Comparison of ENCODE assay signal across 23 mouse cellular contexts in genomic region chr2:165828770-165829169, GRCm38 (mm10).
DNase-seq lines count a peak whose midpoint lies in the region; ATAC-seq and TF ChIP-seq lines count a peak whose summit lies in the region.
"Had no signal": no experiment of that assay in that cellular context is flagged by ENCODE, and none has a peak within 500 bp of the region (broad histone marks: within the 10 kb centered on the region; RNA-seq: fewer than 3 reads in every experiment).

No protein-coding gene starts in this region.

- no peaks in the 10 kb centered on the region; the same call in 1 of the 2 replicates for H3K27me3 ChIP-seq in forebrain, embryonic 13.5 days
- no peaks in the 10 kb centered on the region for H3K27me3 ChIP-seq in forebrain, embryonic 11.5 days (ENCODE audit: control insufficient read depth, insufficient read depth, low read length)
- no peaks in the 10 kb centered on the region for H3K27me3 ChIP-seq in kidney, adult 2 months (replicated peaks; ENCODE audit: control insufficient read depth, insufficient read depth, low read length)
- no peaks in the 10 kb centered on the region for H3K27me3 ChIP-seq in embryonic facial prominence, embryonic 14.5 days (replicated peaks; ENCODE audit: control insufficient read depth, insufficient read depth, low read length)
- no peaks in the 10 kb centered on the region for H3K27me3 ChIP-seq in liver, postnatal 0 days (ENCODE audit: insufficient read depth, low read length)
- H3K27me3 ChIP-seq: intestine, embryonic 15.5 days; limb, embryonic 13.5 days; liver, embryonic 12.5 days; midbrain, embryonic 13.5 days; neural tube, embryonic 12.5 days had no signal

- H3K9me3 ChIP-seq in forebrain, embryonic 13.5 days (replicated peaks) = no peaks in the 10 kb centered on the region
- no peaks in the 10 kb centered on the region for H3K9me3 ChIP-seq in forebrain, embryonic 11.5 days (ENCODE audit: control insufficient read depth, low read length)
- no peaks in the 10 kb centered on the region for H3K9me3 ChIP-seq in embryonic facial prominence, embryonic 14.5 days (ENCODE audit: control insufficient read depth, low read length)
- H3K9me3 ChIP-seq in liver, postnatal 0 days (ENCODE audit: low read length) = no peaks in the 10 kb centered on the region
- H3K9me3 ChIP-seq: heart, embryonic 10.5 days; intestine, embryonic 15.5 days; limb, embryonic 13.5 days; liver, embryonic 12.5 days; midbrain, embryonic 13.5 days; neural tube, embryonic 12.5 days had no signal

- no peak overlapping the region for H3K4me3 ChIP-seq in forebrain, embryonic 13.5 days
- H3K4me3 ChIP-seq in forebrain, embryonic 11.5 days (ENCODE audit: low read depth, low read length) = no peak overlapping the region
- no peak overlapping the region for H3K4me3 ChIP-seq in kidney, adult 2 months (ENCODE audit: insufficient read depth, low read depth, low read length)
- H3K4me3 ChIP-seq in embryonic facial prominence, embryonic 14.5 days (ENCODE audit: low read depth, low read length) = no peak overlapping the region
- no peak overlapping the region for H3K4me3 ChIP-seq in liver, postnatal 0 days (ENCODE audit: low read depth, low read length)
- H3K4me3 ChIP-seq: heart, embryonic 10.5 days; intestine, embryonic 15.5 days; limb, embryonic 13.5 days; liver, embryonic 12.5 days; midbrain, embryonic 13.5 days; neural tube, embryonic 12.5 days had no signal

- H3K36me3 ChIP-seq in forebrain, embryonic 13.5 days (ENCODE audit: poor library complexity, severe bottlenecking) = peaks cover 91% of the 10 kb centered on the region
- peaks cover 2% of the 10 kb centered on the region; the same call in 1 of the 2 replicates for H3K36me3 ChIP-seq in forebrain, embryonic 11.5 days (ENCODE audit: control insufficient read depth, insufficient read depth, low read length)
- H3K36me3 ChIP-seq in kidney, adult 2 months (ENCODE audit: control insufficient read depth, insufficient read depth, low read length) = peaks cover 12% of the 10 kb centered on the region
- H3K36me3 ChIP-seq in embryonic facial prominence, embryonic 14.5 days (ENCODE audit: control insufficient read depth, insufficient read depth, low read length) = peaks cover 97% of the 10 kb centered on the region
- H3K36me3 ChIP-seq in liver, postnatal 0 days (replicated peaks; ENCODE audit: insufficient read depth, low read length) = peaks cover 84% of the 10 kb centered on the region

- TF ChIP-seq EP300 in liver, postnatal 0 days (IDR thresholded peaks at IDR 0.05; ENCODE audit: low read depth) = no peak

- no peak for TF ChIP-seq CTCF in kidney, adult 2 months (conservative IDR thresholded peaks at IDR 0.05; ENCODE audit: insufficient read depth, insufficient read length, low read depth, low read length)
- no peak for TF ChIP-seq CTCF in liver, postnatal 0 days (IDR thresholded peaks at IDR 0.05; ENCODE audit: low read depth)

- peak overlapping the region; percentile 27; the same call in 1 of the 2 replicates for H3K27ac ChIP-seq in forebrain, embryonic 13.5 days
- H3K27ac ChIP-seq in forebrain, embryonic 11.5 days (ENCODE audit: low read depth, low read length) = no peak overlapping the region
- peak overlapping the region; percentile 41; the same call in 1 of the 2 replicates for H3K27ac ChIP-seq in kidney, adult 2 months (ENCODE audit: insufficient read depth, low read depth, low read length)
- H3K27ac ChIP-seq in embryonic facial prominence, embryonic 14.5 days (replicated peaks; ENCODE audit: low read depth, low read length) = peak overlapping the region; percentile 13; the same call in 1 of the 2 replicates
- no peak overlapping the region for H3K27ac ChIP-seq in liver, postnatal 0 days (ENCODE audit: low read depth)
- H3K27ac ChIP-seq: heart, embryonic 10.5 days; intestine, embryonic 15.5 days; liver, embryonic 12.5 days; neural tube, embryonic 12.5 days had no signal

- no peak overlapping the region for H3K9ac ChIP-seq in forebrain, embryonic 13.5 days
- H3K9ac ChIP-seq in forebrain, embryonic 11.5 days (ENCODE audit: low read length) = no peak overlapping the region
- H3K9ac ChIP-seq in embryonic facial prominence, embryonic 14.5 days (ENCODE audit: low read depth, low read length) = no peak overlapping the region
- no peak overlapping the region for H3K9ac ChIP-seq in liver, postnatal 0 days (replicated peaks)
- H3K9ac ChIP-seq: intestine, embryonic 15.5 days; limb, embryonic 13.5 days; liver, embryonic 12.5 days; midbrain, embryonic 13.5 days; neural tube, embryonic 12.5 days had no signal

- DNase-seq in forebrain, embryonic 11.5 days (ENCODE audit: low spot score) = no peak
- DNase-seq in kidney, adult 2 months = peak; percentile 79
- DNase-seq in kidney, postnatal 10 days = no peak
- DNase-seq in embryonic facial prominence, embryonic 14.5 days (ENCODE audit: low spot score) = no peak
- peak; percentile 47 to 57 for DNase-seq in kidney, postnatal 36 days
- no peak for DNase-seq in liver, postnatal 0 days
- DNase-seq in cerebellum, adult 8-10 months = no peak
- DNase-seq: adrenal gland, postnatal 25 days; gastrocnemius, postnatal 10 days; lung, adult 2 months; lung, postnatal 14 days; retina, postnatal 1 day; right cerebral cortex, postnatal 25 days; spleen, adult 18-20 months; thymus, postnatal 25 days had no signal

- no peak for ATAC-seq in forebrain, embryonic 13.5 days
- ATAC-seq in forebrain, embryonic 11.5 days (replicated peaks; ENCODE audit: low FRiP score) = no peak
- no peak for ATAC-seq in embryonic facial prominence, embryonic 14.5 days (ENCODE audit: low read depth)
- ATAC-seq in liver, postnatal 0 days = no peak
- ATAC-seq: hindbrain, embryonic 16.5 days; intestine, embryonic 15.5 days; liver, embryonic 12.5 days; midbrain, embryonic 13.5 days had no signal

- WGBS in forebrain, embryonic 13.5 days = 17% methylated on average over 12 of the region's 12 CpGs
- 49% methylated on average over 12 of the region's 12 CpGs for WGBS in forebrain, embryonic 11.5 days
- WGBS in kidney, adult 2 months = 42% methylated on average over 12 of the region's 12 CpGs
- 70% methylated on average over 12 of the region's 12 CpGs for WGBS in embryonic facial prominence, embryonic 14.5 days
- WGBS in liver, postnatal 0 days (ENCODE audit: insufficient replicate concordance) = 90% methylated on average over 12 of the region's 12 CpGs

- TF ChIP-seq POLR2A in kidney, adult 2 months (IDR thresholded peaks at IDR 0.05; ENCODE audit: low read depth, low read length) = no peak

- peaks cover 27% of the 10 kb centered on the region for H3K4me1 ChIP-seq in forebrain, embryonic 13.5 days
- 0 out of 2 replicates have a peak, but pooled peaks cover 2% of the 10 kb centered on the region for H3K4me1 ChIP-seq in forebrain, embryonic 11.5 days (replicated peaks; ENCODE audit: control insufficient read depth, insufficient read depth, low read length)
- peaks cover 38% of the 10 kb centered on the region for H3K4me1 ChIP-seq in kidney, adult 2 months (ENCODE audit: control insufficient read depth, insufficient read depth, low read length)
- peaks cover 21% of the 10 kb centered on the region for H3K4me1 ChIP-seq in embryonic facial prominence, embryonic 14.5 days (ENCODE audit: control insufficient read depth, insufficient read depth, low read length)
- H3K4me1 ChIP-seq in liver, postnatal 0 days (ENCODE audit: insufficient read depth) = no peaks in the 10 kb centered on the region
- H3K4me1 ChIP-seq: intestine, embryonic 15.5 days; liver, embryonic 12.5 days had no signal

- no peak overlapping the region for H3K4me2 ChIP-seq in forebrain, embryonic 13.5 days
- H3K4me2 ChIP-seq in forebrain, embryonic 11.5 days (ENCODE audit: low read depth, low read length, severe bottlenecking) = no peak overlapping the region
- H3K4me2 ChIP-seq in embryonic facial prominence, embryonic 14.5 days (ENCODE audit: low read depth, low read length) = no peak overlapping the region
- no peak overlapping the region for H3K4me2 ChIP-seq in liver, postnatal 0 days (ENCODE audit: low read depth, low read length)
- H3K4me2 ChIP-seq: intestine, embryonic 15.5 days; limb, embryonic 13.5 days; liver, embryonic 12.5 days; midbrain, embryonic 13.5 days; neural tube, embryonic 12.5 days had no signal

Comparison
In these comparisons a context has a peak if more than half of its experiments do, and no peak if none do; other contexts are left out.
1. H3K27ac ChIP-seq: peak in forebrain, embryonic 13.5 days (single experiment), kidney, adult 2 months (single experiment) and embryonic facial prominence, embryonic 14.5 days (single experiment); none in forebrain, embryonic 11.5 days (single experiment) and liver, postnatal 0 days (single experiment).
2. DNase-seq: peak in kidney, adult 2 months (single experiment) and kidney, postnatal 36 days (2 of 2); none in forebrain, embryonic 11.5 days (single experiment), kidney, postnatal 10 days (single experiment), embryonic facial prominence, embryonic 14.5 days (single experiment), liver, postnatal 0 days (single experiment) and cerebellum, adult 8-10 months (single experiment).